ENCODE assay signal across 23 mouse cellular contexts in the genomic region with DNA sequence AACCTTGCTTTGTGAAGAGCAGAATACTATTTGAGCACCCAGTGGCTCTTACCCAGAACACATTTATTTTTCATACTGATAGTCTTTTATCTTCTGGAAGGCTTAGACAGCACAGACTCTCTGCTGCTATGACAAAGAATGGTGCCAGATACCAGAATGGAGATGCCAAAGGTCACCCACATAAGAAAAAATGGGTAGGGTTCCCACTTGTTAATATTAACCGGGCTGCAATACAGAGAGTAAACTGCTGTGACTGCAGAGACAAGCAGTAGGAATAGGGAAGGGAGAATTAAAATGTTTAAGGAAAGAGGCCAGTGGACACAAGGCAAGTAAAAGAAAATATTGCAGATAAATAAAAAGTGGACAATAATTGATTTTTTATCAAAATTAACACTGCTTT.
"Had no signal": no experiment of that assay in that cellular context is flagged by ENCODE, and none has a peak within 500 bp of the region (broad histone marks: within the 10 kb centered on the region; RNA-seq: fewer than 3 reads in every experiment).

No protein-coding gene starts in this region.

- H3K4me1 ChIP-seq: forebrain, embryonic 15.5 days; heart, embryonic 13.5 days; heart, embryonic 15.5 days; hindbrain, embryonic 13.5 days; hindbrain, embryonic 15.5 days; limb, embryonic 10.5 days; limb, embryonic 12.5 days; liver, embryonic 13.5 days; liver, embryonic 15.5 days had no signal

- ATAC-seq: forebrain, embryonic 15.5 days; forebrain, postnatal 0 days; hindbrain, postnatal 0 days; liver, postnatal 0 days had no signal

- H3K4me2 ChIP-seq: forebrain, embryonic 15.5 days; heart, embryonic 11.5 days; heart, embryonic 13.5 days; heart, embryonic 15.5 days; hindbrain, embryonic 13.5 days; hindbrain, embryonic 15.5 days; limb, embryonic 12.5 days; liver, embryonic 11.5 days; liver, embryonic 13.5 days; liver, embryonic 15.5 days had no signal

- DNase-seq: forebrain, postnatal 0 days; gastrocnemius, postnatal 14 days; gastrocnemius, postnatal 36 days; heart, adult 11 months; heart, adult 2 months; heart, postnatal 14 days; heart, postnatal 36 days; liver, embryonic 13.5 days; liver, postnatal 0 days had no signal

- H3K4me3 ChIP-seq: forebrain, embryonic 15.5 days; heart, adult 2 months; heart, embryonic 13.5 days; heart, embryonic 15.5 days; hindbrain, embryonic 13.5 days; hindbrain, embryonic 15.5 days; layer of hippocampus, adult 2 months; left cerebral cortex, adult 2 months; limb, embryonic 10.5 days; limb, embryonic 12.5 days; liver, embryonic 13.5 days; liver, embryonic 15.5 days had no signal

- H3K9ac ChIP-seq: forebrain, embryonic 15.5 days; forebrain, postnatal 0 days; heart, embryonic 13.5 days; heart, embryonic 15.5 days; hindbrain, embryonic 13.5 days; hindbrain, embryonic 15.5 days; limb, embryonic 12.5 days; liver, embryonic 13.5 days; liver, embryonic 15.5 days; liver, postnatal 0 days had no signal

- H3K9me3 ChIP-seq: forebrain, embryonic 15.5 days; heart, embryonic 13.5 days; heart, embryonic 15.5 days; hindbrain, embryonic 13.5 days; hindbrain, embryonic 15.5 days; limb, embryonic 10.5 days; limb, embryonic 12.5 days; liver, embryonic 13.5 days; liver, embryonic 15.5 days had no signal

- H3K27me3 ChIP-seq: forebrain, embryonic 15.5 days; heart, embryonic 13.5 days; heart, embryonic 15.5 days; hindbrain, embryonic 13.5 days; hindbrain, embryonic 15.5 days; limb, embryonic 12.5 days; liver, embryonic 13.5 days; liver, embryonic 15.5 days had no signal

- H3K36me3 ChIP-seq: forebrain, embryonic 15.5 days; heart, embryonic 13.5 days; heart, embryonic 15.5 days; hindbrain, embryonic 13.5 days; hindbrain, embryonic 15.5 days; limb, embryonic 10.5 days; limb, embryonic 12.5 days; liver, embryonic 13.5 days; liver, embryonic 15.5 days had no signal

- H3K27ac ChIP-seq: forebrain, embryonic 15.5 days; heart, adult 2 months; heart, embryonic 13.5 days; heart, embryonic 15.5 days; hindbrain, embryonic 13.5 days; hindbrain, embryonic 15.5 days; hindbrain, postnatal 0 days; kidney, postnatal 0 days; layer of hippocampus, adult 2 months; left cerebral cortex, adult 2 months; limb, embryonic 10.5 days; limb, embryonic 12.5 days; liver, embryonic 13.5 days; liver, embryonic 15.5 days had no signal
